Mouse (Mus musculus) midbrain, embryonic 10.5 days (tissue): Measurements from ENCODE around the gene Klf2. TPM values are rescaled to one million over a fixed set of nuclear protein-coding genes. Genes with fewer than 3 reads are reported as not detected.

ENCODE experiments used
- DNase-seq: peaks from one replicate; pipeline ENCODE4 v3.0.0-alpha.2; 2017; ENCODE audit warnings: low spot score
- H3K27ac ChIP-seq: fragments of 300-500 bp; sonication (generic); replicated peaks from 2 replicates; pipeline ENCODE4 v1.5.1; 2016; ENCODE audit warnings: mild to moderate bottlenecking
- H3K27me3 ChIP-seq: fragments of 300-500 bp; sonication (generic); 2 replicates; pipeline ENCODE4 v1.6.1; 2016; ENCODE audit warnings: low read depth, mild to moderate bottlenecking; ENCODE audit not compliant: poor library complexity, severe bottlenecking
- H3K36me3 ChIP-seq: fragments of 300-500 bp; sonication (generic); 2 replicates; pipeline ENCODE4 v1.6.1; 2016; ENCODE audit warnings: mild to moderate bottlenecking, moderate library complexity
- H3K4me1 ChIP-seq: fragments of 300-500 bp; sonication (generic); 2 replicates; pipeline ENCODE4 v1.6.1; 2016
- H3K4me3 ChIP-seq: fragments of 300-500 bp; sonication (generic); 2 replicates; pipeline ENCODE4 v1.5.1; 2016; ENCODE audit warnings: mild to moderate bottlenecking, moderate library complexity
- H3K9me3 ChIP-seq: fragments of 300-500 bp; sonication (generic); replicated peaks from 2 replicates; pipeline ENCODE4 v1.6.1; 2016; ENCODE audit warnings: mild to moderate bottlenecking
- WGBS: fragments of 180-500 bp; shearing (Covaris S2); methylation state at CpG from one replicate; pipeline ENCODE4 v1.1.7; 2016; 5-methylcytosine and 5-hydroxymethylcytosine counted together
- polyA plus RNA-seq: library from polyadenylated mRNA; unstranded; fragments of >200 nt; fragmentation: Nextera tagmentation; extraction: Ambion mirVana; gene quantifications from 2 replicates; pipeline ENCODE4 v1.2.1, GENCODE M21; 2016

Klf2 gene
- polyA plus RNA-seq, 1 experiment from 2014 or later: 4.0 TPM

GRCm38 (mm10) chr8:72329116-72329515 lies 10.3 kb downstream of the Klf2 start:
- Histone ChIP-seq H3K4me1 (peaks cover 4% of the 10 kb centered on the region; the same call in 1 of the 2 replicates), H3K4me3 (no peak overlapping the region), H3K36me3 (no peaks in the 10 kb centered on the region), H3K27me3 (no peaks in the 10 kb centered on the region), H3K9me3 (no peaks in the 10 kb centered on the region), H3K27ac (no peak overlapping the region)
- no peak for DNase-seq
- 84% methylated on average over 3 of the region's 3 CpGs for WGBS

GRCm38 (mm10) chr8:72330806-72331516 lies 12.1 kb downstream of the Klf2 start:
- H3K27me3 ChIP-seq: no peaks in the 10 kb centered on the region
- H3K4me3 ChIP-seq: no peak overlapping the region
- H3K27ac ChIP-seq: no peak overlapping the region
- DNase-seq: no peak
- no peaks in the 10 kb centered on the region for H3K9me3 ChIP-seq
- H3K36me3 ChIP-seq: peaks cover 11% of the 10 kb centered on the region
- peaks cover 4% of the 10 kb centered on the region; the same call in 1 of the 2 replicates for H3K4me1 ChIP-seq
- WGBS: 87% methylated on average over 6 of the region's 6 CpGs

- DNase-seq: no peak
- Histone ChIP-seq H3K27ac (no peak overlapping the region), H3K9me3 (no peaks in the 10 kb centered on the region), H3K36me3 (peaks cover 16% of the 10 kb centered on the region), H3K4me1 (peaks cover 4% of the 10 kb centered on the region; the same call in 1 of the 2 replicates), H3K27me3 (no peaks in the 10 kb centered on the region), H3K4me3 (no peak overlapping the region)
- WGBS: 90% methylated on average over 4 of the region's 4 CpGs
These were observed 12.8 kb downstream of the Klf2 start for GRCm38 (mm10) chr8:72331631-72332030.

- Histone ChIP-seq H3K9me3 (no peaks in the 10 kb centered on the region), H3K36me3 (peaks cover 36% of the 10 kb centered on the region), H3K4me1 (peaks cover 4% of the 10 kb centered on the region; the same call in 1 of the 2 replicates), H3K27ac (no peak overlapping the region), H3K4me3 (no peak overlapping the region), H3K27me3 (no peaks in the 10 kb centered on the region)
- DNase-seq: no peak
- WGBS: 60% methylated on average over 3 of the region's 3 CpGs
These were observed 14.8 kb downstream of the Klf2 start for GRCm38 (mm10) chr8:72333429-72334143.

GRCm38 (mm10) chr8:72334144-72334641 lies 15.4 kb downstream of the Klf2 start:
- Histone ChIP-seq H3K9me3 (no peaks in the 10 kb centered on the region), H3K4me3 (no peak overlapping the region), H3K4me1 (peaks cover 4% of the 10 kb centered on the region; the same call in 1 of the 2 replicates), H3K27me3 (no peaks in the 10 kb centered on the region), H3K27ac (no peak overlapping the region), H3K36me3 (peaks cover 42% of the 10 kb centered on the region)
- WGBS: 79% methylated on average over 4 of the region's 4 CpGs
- DNase-seq: no peak

- Histone ChIP-seq H3K27ac (no peak overlapping the region), H3K9me3 (no peaks in the 10 kb centered on the region), H3K36me3 (peaks cover 63% of the 10 kb centered on the region), H3K27me3 (no peaks in the 10 kb centered on the region), H3K4me1 (peaks cover 4% of the 10 kb centered on the region; the same call in 1 of the 2 replicates), H3K4me3 (no peak overlapping the region)
- no peak for DNase-seq
- WGBS: 85% methylated on average over 2 of the region's 2 CpGs
These were observed 17.4 kb downstream of the Klf2 start for GRCm38 (mm10) chr8:72336273-72336672.

- no peak for DNase-seq
- H3K27ac ChIP-seq: no peak overlapping the region
- H3K36me3 ChIP-seq: peaks cover 70% of the 10 kb centered on the region
- H3K9me3 ChIP-seq: no peaks in the 10 kb centered on the region
- no peaks in the 10 kb centered on the region for H3K27me3 ChIP-seq
- H3K4me3 ChIP-seq: no peak overlapping the region
- peaks cover 4% of the 10 kb centered on the region; the same call in 1 of the 2 replicates for H3K4me1 ChIP-seq
These were observed 18.2 kb downstream of the Klf2 start for GRCm38 (mm10) chr8:72337034-72337433.

- H3K27ac ChIP-seq: no peak overlapping the region
- peaks cover 94% of the 10 kb centered on the region for H3K36me3 ChIP-seq
- H3K4me1 ChIP-seq: no peaks in the 10 kb centered on the region
- H3K9me3 ChIP-seq: no peaks in the 10 kb centered on the region
- DNase-seq: no peak
- no peak overlapping the region for H3K4me3 ChIP-seq
- WGBS: 88% methylated on average over 5 of the region's 5 CpGs
- H3K27me3 ChIP-seq: no peaks in the 10 kb centered on the region
These were observed 23.9 kb downstream of the Klf2 start for GRCm38 (mm10) chr8:72342556-72343300.

- no peak overlapping the region for H3K27ac ChIP-seq
- H3K4me3 ChIP-seq: no peak overlapping the region
- WGBS: 86% methylated on average over 4 of the region's 4 CpGs
- no peaks in the 10 kb centered on the region for H3K27me3 ChIP-seq
- no peaks in the 10 kb centered on the region for H3K9me3 ChIP-seq
- H3K36me3 ChIP-seq: peaks cover 94% of the 10 kb centered on the region
- no peaks in the 10 kb centered on the region for H3K4me1 ChIP-seq
- no peak for DNase-seq
These were observed 24.9 kb downstream of the Klf2 start for GRCm38 (mm10) chr8:72343725-72344124.

GRCm38 (mm10) chr8:72347553-72347952 lies 28.7 kb downstream of the Klf2 start:
- DNase-seq: no peak
- no peaks in the 10 kb centered on the region for H3K27me3 ChIP-seq
- H3K9me3 ChIP-seq: no peaks in the 10 kb centered on the region
- H3K4me1 ChIP-seq: no peaks in the 10 kb centered on the region
- 81% methylated on average over 1 of the region's 1 CpGs for WGBS
- no peak overlapping the region for H3K27ac ChIP-seq
- H3K4me3 ChIP-seq: no peak overlapping the region
- peaks cover 68% of the 10 kb centered on the region for H3K36me3 ChIP-seq

- no peak overlapping the region for H3K4me3 ChIP-seq
- no peaks in the 10 kb centered on the region for H3K4me1 ChIP-seq
- WGBS: 93% methylated on average over 2 of the region's 2 CpGs
- no peak overlapping the region for H3K27ac ChIP-seq
- no peaks in the 10 kb centered on the region for H3K9me3 ChIP-seq
- H3K27me3 ChIP-seq: no peaks in the 10 kb centered on the region
- H3K36me3 ChIP-seq: peaks cover 69% of the 10 kb centered on the region
- no peak for DNase-seq
These were observed 29.3 kb downstream of the Klf2 start for GRCm38 (mm10) chr8:72348114-72348513.

- no peak for DNase-seq
- Histone ChIP-seq H3K27ac (no peak overlapping the region), H3K27me3 (no peaks in the 10 kb centered on the region), H3K9me3 (no peaks in the 10 kb centered on the region), H3K4me3 (no peak overlapping the region), H3K36me3 (peaks cover 71% of the 10 kb centered on the region), H3K4me1 (no peaks in the 10 kb centered on the region)
- 85% methylated on average over 1 of the region's 1 CpGs for WGBS
These were observed 30.1 kb downstream of the Klf2 start for GRCm38 (mm10) chr8:72348956-72349355.
